Mouse (Mus musculus): Measurements from ENCODE around the gene Llph. TPM values are rescaled to one million over a fixed set of nuclear protein-coding genes. Genes with fewer than 3 reads are reported as not detected.

The Llph gene
- polyA plus RNA-seq, 1 experiment from 2014 or later, result 43.8 TPM

DNA sequence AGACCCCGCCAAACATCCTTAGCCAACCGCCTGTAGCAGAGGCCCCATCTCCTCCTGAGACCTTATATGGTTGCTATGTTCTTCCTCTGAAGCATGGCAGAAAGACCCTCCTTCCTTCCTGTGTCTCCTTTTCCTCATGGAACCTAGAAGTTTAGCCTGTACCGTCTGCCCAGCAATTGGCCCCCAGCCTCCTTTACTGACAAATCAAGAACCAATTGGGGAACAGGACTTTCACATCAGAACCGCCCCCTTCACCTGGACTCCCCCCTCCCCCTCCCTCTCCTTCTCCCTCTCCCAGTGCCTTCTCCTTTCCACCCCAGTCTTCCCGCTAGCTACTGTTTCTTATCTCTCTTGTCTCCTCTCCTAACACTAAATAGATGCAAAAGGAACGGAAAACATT lies 12.6 kb downstream of the Llph start:
- 67% methylated on average over 6 of the region's 6 CpGs for WGBS
- no peak overlapping the region for H3K4me2 ChIP-seq (ENCODE audit: low read length)

DNA sequence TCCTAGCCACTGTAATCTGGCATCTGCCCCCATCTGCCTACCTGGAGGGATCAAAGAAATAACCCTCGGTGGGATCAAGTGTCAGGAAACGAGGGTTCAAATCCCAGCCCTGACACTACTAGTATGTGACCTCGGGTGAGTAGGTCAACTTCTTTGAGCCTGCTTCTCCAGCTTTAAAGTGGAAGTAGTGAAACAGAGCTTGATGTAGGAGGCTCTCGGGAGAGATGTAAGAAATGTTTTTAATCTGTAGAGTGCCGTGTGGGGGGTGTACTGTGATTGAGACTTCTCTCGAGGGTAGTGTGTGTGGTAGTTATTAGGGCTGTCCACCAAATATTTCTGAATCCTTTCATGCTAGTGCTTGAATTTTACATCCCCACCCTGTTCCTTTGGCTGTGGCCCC lies 15.6 kb downstream of the Llph start:
- Histone ChIP-seq H3K27me3 (replicated peaks; ENCODE audit: control insufficient read depth, insufficient read depth, low read length) (no peaks in the 10 kb centered on the region), H3K27ac (ENCODE audit: low read length) (no peak overlapping the region), H3K9ac (replicated peaks; ENCODE audit: low read depth, low read length) (no peak overlapping the region), H3K36me3 (ENCODE audit: control insufficient read depth, insufficient read depth) (no peaks in the 10 kb centered on the region), H3K4me1 (replicated peaks; ENCODE audit: control insufficient read depth, insufficient read depth, low read length) (peaks cover 3% of the 10 kb centered on the region; the same call in 1 of the 2 replicates), H3K4me2 (ENCODE audit: low read length) (no peak overlapping the region), H3K4me3 (replicated peaks; ENCODE audit: low read length) (no peak overlapping the region), H3K9me3 (ENCODE audit: control insufficient read depth, low read length) (no peaks in the 10 kb centered on the region)
- WGBS, result 84% methylated on average over 6 of the region's 6 CpGs
- ATAC-seq, result no peak

More for the DNA sequence above, 12.6 kb downstream of the Llph start:
- H3K9ac ChIP-seq (replicated peaks; ENCODE audit: low read depth, low read length), result no peak overlapping the region
- H3K36me3 ChIP-seq (ENCODE audit: control insufficient read depth, insufficient read depth), result no peaks in the 10 kb centered on the region
- H3K4me1 ChIP-seq (replicated peaks; ENCODE audit: control insufficient read depth, insufficient read depth, low read length), result no peaks in the 10 kb centered on the region
- H3K4me3 ChIP-seq (replicated peaks; ENCODE audit: low read length), result no peak overlapping the region
- no peak for ATAC-seq
- no peak overlapping the region for H3K27ac ChIP-seq (ENCODE audit: low read length)
- H3K9me3 ChIP-seq (ENCODE audit: control insufficient read depth, low read length), result no peaks in the 10 kb centered on the region
- H3K27me3 ChIP-seq (replicated peaks; ENCODE audit: control insufficient read depth, insufficient read depth, low read length), result no peaks in the 10 kb centered on the region

- Histone ChIP-seq H3K4me1 (replicated peaks; ENCODE audit: control insufficient read depth, insufficient read depth, low read length) (peaks cover 3% of the 10 kb centered on the region; the same call in 1 of the 2 replicates), H3K9me3 (ENCODE audit: control insufficient read depth, low read length) (no peaks in the 10 kb centered on the region), H3K4me3 (replicated peaks; ENCODE audit: low read length) (no peak overlapping the region), H3K4me2 (ENCODE audit: low read length) (no peak overlapping the region), H3K27me3 (replicated peaks; ENCODE audit: control insufficient read depth, insufficient read depth, low read length) (no peaks in the 10 kb centered on the region), H3K27ac (ENCODE audit: low read length) (no peak overlapping the region), H3K9ac (replicated peaks; ENCODE audit: low read depth, low read length) (no peak overlapping the region), H3K36me3 (ENCODE audit: control insufficient read depth, insufficient read depth) (no peaks in the 10 kb centered on the region)
- ATAC-seq, result no peak
- 92% methylated on average over 5 of the region's 5 CpGs for WGBS
Measured at GRCm38 (mm10) chr10:120245681-120246080, 18.8 kb downstream of the Llph start.

GRCm38 (mm10) chr10:120246994-120247750 lies 20.3 kb downstream of the Llph start:
- no peak overlapping the region for H3K27ac ChIP-seq (ENCODE audit: low read length)
- 52% methylated on average over 9 of the region's 9 CpGs for WGBS
- no peak for ATAC-seq
- no peaks in the 10 kb centered on the region for H3K9me3 ChIP-seq (ENCODE audit: control insufficient read depth, low read length)
- no peak overlapping the region for H3K4me2 ChIP-seq (ENCODE audit: low read length)
- no peak overlapping the region for H3K4me3 ChIP-seq (replicated peaks; ENCODE audit: low read length)
- no peaks in the 10 kb centered on the region for H3K36me3 ChIP-seq (ENCODE audit: control insufficient read depth, insufficient read depth)
- peaks cover 3% of the 10 kb centered on the region; the same call in 1 of the 2 replicates for H3K4me1 ChIP-seq (replicated peaks; ENCODE audit: control insufficient read depth, insufficient read depth, low read length)
- H3K9ac ChIP-seq (replicated peaks; ENCODE audit: low read depth, low read length), result no peak overlapping the region
- H3K27me3 ChIP-seq (replicated peaks; ENCODE audit: control insufficient read depth, insufficient read depth, low read length), result no peaks in the 10 kb centered on the region

- Histone ChIP-seq H3K4me1 (replicated peaks; ENCODE audit: control insufficient read depth, insufficient read depth, low read length) (peaks cover 3% of the 10 kb centered on the region; the same call in 1 of the 2 replicates), H3K27me3 (replicated peaks; ENCODE audit: control insufficient read depth, insufficient read depth, low read length) (0 out of 2 replicates have a peak, but pooled peaks cover 3% of the 10 kb centered on the region), H3K27ac (ENCODE audit: low read length) (no peak overlapping the region), H3K4me2 (ENCODE audit: low read length) (no peak overlapping the region), H3K9ac (replicated peaks; ENCODE audit: low read depth, low read length) (no peak overlapping the region), H3K4me3 (replicated peaks; ENCODE audit: low read length) (no peak overlapping the region), H3K9me3 (ENCODE audit: control insufficient read depth, low read length) (no peaks in the 10 kb centered on the region), H3K36me3 (ENCODE audit: control insufficient read depth, insufficient read depth) (no peaks in the 10 kb centered on the region)
- no peak for ATAC-seq
- WGBS, result 43% methylated on average over 11 of the region's 11 CpGs
Measured at GRCm38 (mm10) chr10:120250911-120251683, 24.2 kb downstream of the Llph start.

GRCm38 (mm10) chr10:120251791-120252190 lies 24.9 kb downstream of the Llph start:
- Histone ChIP-seq H3K27me3 (replicated peaks; ENCODE audit: control insufficient read depth, insufficient read depth, low read length) (0 out of 2 replicates have a peak, but pooled peaks cover 3% of the 10 kb centered on the region), H3K27ac (ENCODE audit: low read length) (no peak overlapping the region), H3K9ac (replicated peaks; ENCODE audit: low read depth, low read length) (no peak overlapping the region), H3K9me3 (ENCODE audit: control insufficient read depth, low read length) (no peaks in the 10 kb centered on the region), H3K4me1 (replicated peaks; ENCODE audit: control insufficient read depth, insufficient read depth, low read length) (peaks cover 3% of the 10 kb centered on the region; the same call in 1 of the 2 replicates), H3K4me3 (replicated peaks; ENCODE audit: low read length) (no peak overlapping the region), H3K4me2 (ENCODE audit: low read length) (no peak overlapping the region), H3K36me3 (ENCODE audit: control insufficient read depth, insufficient read depth) (no peaks in the 10 kb centered on the region)
- 89% methylated on average over 4 of the region's 4 CpGs for WGBS
- ATAC-seq, result no peak

GRCm38 (mm10) chr10:120252800-120253199 lies 25.9 kb downstream of the Llph start:
- Histone ChIP-seq H3K36me3 (ENCODE audit: control insufficient read depth, insufficient read depth) (no peaks in the 10 kb centered on the region), H3K4me2 (ENCODE audit: low read length) (no peak overlapping the region), H3K9me3 (ENCODE audit: control insufficient read depth, low read length) (no peaks in the 10 kb centered on the region), H3K4me1 (replicated peaks; ENCODE audit: control insufficient read depth, insufficient read depth, low read length) (no peaks in the 10 kb centered on the region), H3K27me3 (replicated peaks; ENCODE audit: control insufficient read depth, insufficient read depth, low read length) (0 out of 2 replicates have a peak, but pooled peaks cover 3% of the 10 kb centered on the region), H3K9ac (replicated peaks; ENCODE audit: low read depth, low read length) (no peak overlapping the region), H3K4me3 (replicated peaks; ENCODE audit: low read length) (no peak overlapping the region), H3K27ac (ENCODE audit: low read length) (no peak overlapping the region)
- ATAC-seq, result no peak
- WGBS, result 38% methylated on average over 8 of the region's 8 CpGs

DNA sequence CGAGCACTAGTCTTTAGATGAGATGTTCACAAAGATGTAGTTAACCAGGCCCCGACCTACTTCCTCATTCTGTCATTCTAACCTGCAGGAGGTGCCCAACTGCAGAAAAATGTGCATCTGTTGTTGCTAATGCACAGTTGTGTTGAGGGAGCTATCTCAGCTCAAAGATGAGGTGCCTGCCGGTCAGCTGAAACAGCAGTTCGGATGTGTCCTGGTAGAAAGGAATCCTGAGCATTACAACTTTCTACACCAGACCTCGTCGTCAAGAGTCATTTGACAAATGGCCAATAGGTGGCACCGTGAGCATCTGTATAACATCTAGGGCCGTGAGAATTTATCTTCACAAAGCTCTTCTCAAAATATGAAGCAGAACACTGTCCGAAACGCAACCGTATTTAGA lies 30.4 kb downstream of the Llph start:
- Histone ChIP-seq H3K27ac (ENCODE audit: low read length) (no peak overlapping the region), H3K4me1 (replicated peaks; ENCODE audit: control insufficient read depth, insufficient read depth, low read length) (no peaks in the 10 kb centered on the region), H3K9me3 (ENCODE audit: control insufficient read depth, low read length) (no peaks in the 10 kb centered on the region), H3K27me3 (replicated peaks; ENCODE audit: control insufficient read depth, insufficient read depth, low read length) (0 out of 2 replicates have a peak, but pooled peaks cover 3% of the 10 kb centered on the region), H3K4me2 (ENCODE audit: low read length) (no peak overlapping the region), H3K4me3 (replicated peaks; ENCODE audit: low read length) (no peak overlapping the region), H3K36me3 (ENCODE audit: control insufficient read depth, insufficient read depth) (no peaks in the 10 kb centered on the region), H3K9ac (replicated peaks; ENCODE audit: low read depth, low read length) (no peak overlapping the region)
- ATAC-seq, result no peak
- WGBS, result 25% methylated on average over 11 of the region's 11 CpGs

- Histone ChIP-seq H3K9me3 (ENCODE audit: control insufficient read depth, low read length) (peaks cover 3% of the 10 kb centered on the region; the same call in 1 of the 2 replicates), H3K9ac (replicated peaks; ENCODE audit: low read depth, low read length) (no peak overlapping the region), H3K36me3 (ENCODE audit: control insufficient read depth, insufficient read depth) (no peaks in the 10 kb centered on the region), H3K4me3 (replicated peaks; ENCODE audit: low read length) (no peak overlapping the region), H3K4me1 (replicated peaks; ENCODE audit: control insufficient read depth, insufficient read depth, low read length) (peaks cover 10% of the 10 kb centered on the region), H3K4me2 (ENCODE audit: low read length) (no peak overlapping the region), H3K27ac (ENCODE audit: low read length) (no peak overlapping the region), H3K27me3 (replicated peaks; ENCODE audit: control insufficient read depth, insufficient read depth, low read length) (no peaks in the 10 kb centered on the region)
- ATAC-seq, result no peak
- WGBS, result 83% methylated on average over 12 of the region's 12 CpGs
Measured at GRCm38 (mm10) chr10:120267790-120268189, 40.9 kb downstream of the Llph start.
